Mouse (Mus musculus) lung, adult 18-20 months (tissue): ENCODE results near the gene Rps15.

ENCODE experiments used
- DNase-seq, 2 experiments: peaks; one replicate each; pipeline ENCODE4 v3.0.0; 2022; ENCODE audit warnings: mixed read lengths in 2 of 2

The Rps15 gene

DNA sequence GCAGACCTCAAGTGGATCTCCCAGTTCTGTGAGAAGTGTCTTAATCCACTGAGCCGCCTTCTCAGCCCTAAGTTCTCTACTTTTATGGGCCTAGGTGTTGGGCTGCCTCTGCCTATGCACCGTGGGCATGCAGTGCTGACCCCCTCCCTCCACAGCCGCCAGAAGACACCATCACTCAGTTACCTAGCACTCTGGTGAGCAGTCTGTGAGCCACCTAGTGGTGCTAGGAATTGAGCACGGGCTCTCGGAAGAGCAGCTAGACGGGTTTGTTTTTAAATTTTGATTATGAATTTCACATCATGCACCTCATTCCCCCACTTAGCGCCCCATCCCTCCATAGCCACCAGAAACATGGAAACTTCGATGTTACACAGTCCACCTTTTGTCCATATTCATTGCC lies 3.6 kb upstream of the Rps15 start:
- no peak for DNase-seq

DNA sequence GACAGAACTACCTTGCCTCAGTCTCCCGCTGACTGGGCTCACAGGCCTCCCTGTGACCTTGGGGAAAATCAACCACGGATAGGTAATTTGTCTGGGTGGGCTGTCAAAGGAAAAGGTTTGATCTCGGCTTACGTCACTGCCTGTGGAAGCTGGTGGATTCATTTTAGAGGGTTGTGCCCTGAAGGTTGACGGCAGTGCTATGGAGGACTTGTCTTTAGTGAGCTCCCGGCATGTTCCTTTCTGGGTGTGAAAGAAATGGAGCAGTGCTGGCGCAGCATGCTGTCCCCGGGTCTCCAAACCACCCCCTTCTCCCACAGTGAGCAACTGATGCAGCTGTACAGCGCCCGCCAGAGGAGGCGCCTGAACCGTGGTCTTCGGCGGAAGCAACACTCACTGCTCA lies 1.1 kb downstream of the Rps15 start:
- no peak for DNase-seq

DNA sequence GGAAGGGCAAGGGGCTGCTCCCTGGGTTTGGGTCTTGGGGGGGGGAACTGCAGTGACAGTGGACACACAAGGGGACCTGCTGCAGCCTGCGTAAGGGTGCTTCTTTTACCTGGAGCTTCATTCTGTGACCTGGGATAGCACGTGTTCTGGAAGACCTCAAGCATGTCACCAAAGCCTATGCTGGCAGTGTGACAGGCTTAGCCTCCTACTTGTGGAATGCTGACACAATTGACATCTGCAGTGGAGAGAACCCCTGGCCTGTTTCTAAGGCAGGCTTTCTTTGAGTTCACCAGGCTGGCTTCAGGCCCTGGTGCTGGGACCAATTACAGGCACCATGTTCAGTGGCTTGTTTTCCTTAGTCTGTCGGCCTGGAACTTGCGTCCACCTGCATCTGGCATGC lies 2.1 kb downstream of the Rps15 start:
- DNase-seq = no peak

DNA sequence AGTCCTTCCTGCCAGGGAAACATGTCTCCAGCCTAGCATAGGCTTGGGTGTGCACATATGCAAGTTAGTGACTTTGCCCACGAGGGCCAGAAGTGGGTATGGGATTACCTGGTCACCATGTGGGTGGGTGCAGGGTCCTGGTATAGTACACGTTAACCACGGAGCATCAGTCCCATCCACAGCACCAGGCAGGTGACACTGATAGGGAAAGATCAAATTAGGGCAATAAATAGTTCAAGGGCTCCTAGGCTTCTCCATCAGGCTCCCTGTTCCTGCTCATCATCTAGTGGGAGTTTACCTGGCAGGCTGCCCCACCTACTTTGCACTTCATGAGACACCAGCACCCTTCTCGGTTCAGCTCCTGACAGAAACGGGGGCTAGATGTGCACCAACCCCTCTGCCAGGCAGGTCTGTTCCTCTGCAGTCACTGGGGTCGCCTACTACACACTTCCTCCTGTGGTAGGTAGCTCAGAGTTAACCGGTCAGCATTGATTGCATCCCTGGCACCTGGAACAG lies 2.6 kb downstream of the Rps15 start:
- DNase-seq = no peak

DNA sequence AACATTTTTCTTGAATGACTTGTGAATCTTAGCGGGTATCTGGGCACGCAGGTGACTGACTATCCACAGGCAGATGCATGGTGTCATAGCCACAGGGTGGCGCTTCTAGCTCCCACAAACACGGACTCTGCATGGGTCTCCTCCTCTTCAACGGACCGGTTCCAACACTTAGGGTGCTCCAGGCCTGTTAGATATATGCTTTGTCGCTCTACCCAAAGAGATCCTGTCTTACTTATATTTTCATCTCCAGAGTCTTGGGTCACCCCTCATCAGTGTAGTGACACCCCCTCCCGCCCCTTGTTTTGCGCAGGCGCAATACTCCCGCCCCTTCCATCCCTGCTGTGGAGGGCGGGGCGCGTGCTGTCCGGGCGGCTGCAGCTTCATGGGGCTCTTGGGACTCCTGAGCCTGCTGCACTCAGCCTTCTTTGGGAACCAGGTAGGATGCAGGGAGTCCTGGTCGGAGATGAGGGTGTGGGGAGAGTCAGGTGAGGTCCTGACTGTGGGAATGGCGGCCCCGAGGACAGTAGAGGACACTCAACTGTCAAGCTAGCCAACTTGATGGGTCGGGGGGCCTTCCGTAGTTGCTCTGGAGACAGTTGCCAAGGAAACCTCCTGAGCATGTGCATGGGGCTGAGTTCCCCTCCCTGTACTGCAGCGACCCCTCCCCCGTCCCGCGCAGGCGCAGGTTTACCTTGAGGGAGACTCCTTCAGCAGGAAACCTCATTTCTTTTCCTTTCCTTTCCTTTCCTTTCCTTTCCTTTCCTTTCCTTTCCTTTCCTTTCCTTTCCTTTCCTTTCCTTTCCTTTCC lies 3.6 kb downstream of the Rps15 start, which contains the start of gene Apc2:
Apc2 (plus strand) TSS at position 360 of the 808 bp plus-strand sequence.
- peak; percentile 69 to 71 for DNase-seq

DNA sequence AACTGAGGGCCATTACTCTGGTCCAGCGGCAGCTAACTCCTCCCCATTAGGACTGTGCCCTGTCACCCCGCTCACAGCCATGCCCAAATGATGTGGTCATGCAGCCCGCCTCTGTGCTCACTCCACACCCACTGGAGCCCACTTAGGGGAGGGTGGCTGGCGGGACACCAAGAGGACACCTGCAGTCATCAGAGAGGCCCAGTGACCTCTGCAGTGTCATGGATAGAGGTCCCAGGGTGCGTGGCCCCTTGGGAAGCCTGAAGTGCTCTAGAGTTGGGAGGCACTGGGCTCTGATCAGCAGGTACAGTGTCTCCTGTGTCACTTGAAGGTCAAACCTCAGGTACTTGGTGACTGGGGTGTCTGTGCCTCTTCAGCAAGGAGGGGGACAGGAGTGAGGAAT lies 4.6 kb downstream of the Rps15 start:
- DNase-seq = no peak

DNA sequence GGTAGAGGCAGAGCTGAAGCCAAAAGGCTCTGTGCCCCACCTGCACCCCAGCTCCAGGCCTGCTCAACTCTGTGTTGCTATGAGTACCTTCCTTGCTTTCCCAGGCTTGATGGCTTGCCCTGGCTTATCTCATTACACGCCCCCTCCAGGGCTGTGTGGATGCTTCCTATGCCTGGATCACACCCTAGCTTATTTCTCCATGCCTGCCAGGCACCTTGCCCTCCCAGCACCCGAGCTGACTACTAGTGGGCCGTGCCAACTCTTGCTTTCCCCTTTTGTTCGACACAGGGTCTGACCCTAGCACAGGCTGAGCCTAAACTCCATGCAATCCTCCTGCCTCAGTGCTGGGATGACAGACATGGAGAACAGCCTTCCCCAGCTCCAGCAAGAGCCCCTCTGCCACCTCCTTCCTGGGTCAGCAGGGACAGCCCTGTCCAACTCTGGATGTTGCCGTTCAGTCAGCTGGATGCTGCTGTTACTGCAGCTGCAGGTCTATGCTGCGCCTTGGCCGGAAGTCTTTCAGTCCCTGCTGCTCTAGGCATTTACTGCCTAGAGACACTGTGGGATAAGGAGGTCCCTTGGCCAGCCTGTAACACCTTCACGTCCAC lies 5.4 kb downstream of the Rps15 start:
- DNase-seq = no peak

DNA sequence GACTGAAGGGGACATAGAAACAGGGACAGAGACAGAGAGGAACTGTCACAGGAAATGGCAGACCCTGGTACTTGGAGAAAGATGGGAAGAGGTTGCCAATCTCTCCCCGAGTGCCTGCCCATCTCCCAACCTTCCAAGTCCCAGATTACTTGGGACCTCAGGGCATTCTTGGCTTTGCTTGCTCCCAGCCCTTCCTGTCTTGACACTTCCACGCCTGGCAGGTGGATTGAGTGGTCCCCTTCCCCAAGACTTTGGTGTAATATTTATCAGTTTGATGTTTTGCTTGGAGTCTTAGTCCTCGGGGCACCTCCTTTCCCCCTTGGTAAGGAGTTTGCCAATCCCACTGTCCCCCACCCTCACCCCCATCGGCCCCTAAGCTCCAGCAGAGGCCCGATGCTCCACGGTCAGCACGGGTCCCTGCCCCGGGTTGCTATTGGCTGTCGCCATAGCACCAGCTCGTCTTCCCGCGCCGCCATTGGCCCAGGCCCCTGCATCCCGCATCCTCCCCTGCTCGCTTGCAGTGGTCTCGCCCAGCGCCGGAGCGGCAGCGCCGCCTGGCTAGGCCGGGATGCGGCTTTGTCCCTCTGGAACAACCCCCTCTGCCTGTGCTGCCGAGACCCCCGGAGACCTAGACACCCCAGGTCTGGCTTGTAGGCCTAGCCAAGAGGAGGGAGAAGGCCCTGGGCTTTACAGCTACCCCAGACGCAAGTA lies 6.5 kb downstream of the Rps15 start:
- DNase-seq = no peak

DNA sequence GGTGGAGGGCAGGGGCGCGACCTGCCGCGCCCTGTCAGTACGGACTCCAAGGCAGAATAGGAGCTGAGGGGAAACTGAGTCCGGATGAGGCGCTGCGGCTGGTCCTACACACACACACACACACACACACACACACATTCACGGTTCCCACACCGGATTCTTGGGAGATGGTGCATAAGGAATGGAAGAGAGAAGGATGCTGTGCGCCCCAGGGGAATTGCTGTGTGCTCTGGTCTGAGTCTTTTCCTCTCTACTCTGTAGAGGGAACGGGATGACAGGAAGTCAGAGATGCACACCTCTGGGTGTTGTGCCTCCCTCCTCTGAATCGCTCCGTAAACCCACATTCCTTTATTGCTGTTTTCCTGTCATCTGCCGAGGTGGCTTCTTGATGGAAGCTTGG lies 7.0 kb downstream of the Rps15 start:
- no peak for DNase-seq

DNA sequence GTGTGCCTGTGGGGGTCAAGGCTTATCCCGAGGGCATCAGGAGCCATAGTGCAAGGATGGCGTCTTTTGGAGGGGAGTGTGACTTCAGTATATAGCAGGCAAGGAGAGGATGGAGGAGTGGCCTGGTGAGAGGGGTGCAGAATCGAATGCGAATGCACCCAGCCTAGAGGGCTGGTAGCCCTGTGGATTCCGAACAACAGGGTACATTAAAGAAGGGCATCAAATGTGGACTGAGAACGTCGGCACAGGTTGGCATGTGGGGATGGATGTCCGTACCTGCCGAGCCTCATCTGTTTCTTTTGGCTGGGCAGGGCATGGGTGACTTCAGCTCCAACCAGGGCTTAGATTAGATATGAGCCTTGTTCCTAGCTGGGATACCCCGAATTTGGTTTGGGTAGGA lies 7.6 kb downstream of the Rps15 start:
- DNase-seq = no peak

DNA sequence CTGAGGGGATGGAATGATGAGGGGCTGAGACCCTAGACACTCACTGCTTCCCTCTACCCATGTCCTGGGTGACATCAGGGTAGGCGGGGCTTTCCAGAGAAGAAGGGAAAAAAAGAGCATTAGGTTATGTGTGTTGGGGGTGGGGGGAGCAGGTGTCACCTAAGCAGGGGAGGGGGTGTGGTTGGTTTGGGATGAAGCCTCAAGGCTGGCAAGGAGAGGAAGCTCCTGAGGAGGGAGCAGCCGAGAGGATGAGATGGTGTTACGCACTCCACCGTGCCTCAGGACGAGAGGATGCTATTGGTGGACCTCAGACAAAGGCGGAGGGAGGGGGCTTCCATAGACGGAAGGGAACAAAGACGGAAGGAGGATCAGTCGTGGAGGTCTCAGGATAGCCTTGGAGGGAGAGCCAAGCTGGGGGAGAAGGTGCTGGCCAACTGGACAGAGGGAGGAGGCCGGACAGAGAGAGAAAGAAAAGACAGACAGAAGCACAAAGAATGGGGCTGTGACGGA lies 8.5 kb downstream of the Rps15 start:
- no peak for DNase-seq

DNA sequence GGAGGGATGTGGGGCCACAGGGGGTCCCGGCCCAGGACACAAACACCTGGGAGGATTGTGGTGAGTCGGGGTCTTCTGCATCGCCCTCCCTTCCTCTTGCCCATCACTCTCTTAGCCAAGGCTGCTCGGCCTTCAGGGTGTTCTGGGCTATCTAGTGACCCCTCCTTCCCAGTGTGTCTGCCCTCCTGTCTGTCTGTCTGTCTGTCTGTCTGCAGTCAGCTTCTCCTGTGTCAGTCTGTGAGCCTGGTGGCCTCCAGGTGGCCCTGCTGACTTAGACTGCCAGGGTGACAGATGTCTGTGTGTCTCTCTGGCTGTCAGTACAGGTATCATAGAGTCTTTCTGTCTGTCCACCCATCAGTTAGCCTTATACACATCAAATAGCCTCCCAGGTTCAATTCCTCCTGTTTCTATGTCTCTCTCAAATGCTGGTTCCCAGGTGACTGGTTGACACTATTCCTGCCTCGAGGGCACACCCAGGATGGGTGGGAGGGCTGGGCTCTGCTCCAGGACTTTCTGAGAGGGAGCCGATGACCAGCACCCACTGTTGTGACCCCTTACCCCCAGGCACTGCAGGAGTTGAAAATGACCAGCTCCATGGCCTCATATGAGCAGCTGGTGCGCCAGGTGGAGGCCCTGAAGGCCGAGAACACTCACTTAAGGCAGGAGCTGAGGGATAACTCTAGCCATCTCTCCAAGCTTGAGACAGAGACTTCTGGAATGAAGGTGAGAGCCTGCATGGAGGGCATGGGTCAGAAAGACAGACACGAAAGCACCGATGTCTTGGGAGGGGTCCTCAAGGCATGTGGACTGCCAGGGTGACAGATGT lies 9.2 kb downstream of the Rps15 start:
- DNase-seq = no peak

DNA sequence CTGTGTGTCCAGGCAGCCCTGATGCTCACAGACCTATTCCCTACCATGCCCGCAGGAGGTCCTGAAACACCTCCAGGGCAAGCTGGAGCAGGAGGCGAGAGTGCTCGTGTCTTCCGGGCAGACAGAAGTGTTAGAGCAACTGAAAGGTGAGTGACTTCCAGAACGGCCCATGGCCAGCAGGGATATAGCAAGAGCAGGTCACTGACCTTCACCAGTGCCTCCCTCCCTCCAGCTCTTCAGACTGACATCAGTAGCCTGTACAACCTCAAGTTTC lies 9.8 kb downstream of the Rps15 start:
- no peak for DNase-seq

DNA sequence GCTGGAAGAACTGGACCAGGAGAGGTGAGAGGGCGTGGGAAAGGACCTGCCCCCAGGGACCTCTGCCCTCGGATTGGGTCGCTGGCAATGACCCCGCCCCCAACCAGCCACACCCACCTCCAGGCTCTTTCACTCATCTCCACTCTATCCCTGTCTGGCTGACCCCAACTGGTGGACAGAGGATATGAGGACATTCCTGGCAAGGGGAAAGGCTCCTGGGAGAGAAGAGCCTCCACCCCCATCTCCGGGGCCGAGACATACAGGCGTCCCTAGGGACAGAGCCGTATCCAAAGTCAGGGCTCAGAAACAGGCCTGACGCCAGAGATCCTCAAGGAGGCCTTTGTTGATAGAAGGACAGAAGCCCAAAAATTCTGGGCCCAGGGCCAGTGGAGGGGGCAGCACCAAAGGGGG lies 10.2 kb downstream of the Rps15 start:
- DNase-seq = peak; percentile 78 to 81

DNA sequence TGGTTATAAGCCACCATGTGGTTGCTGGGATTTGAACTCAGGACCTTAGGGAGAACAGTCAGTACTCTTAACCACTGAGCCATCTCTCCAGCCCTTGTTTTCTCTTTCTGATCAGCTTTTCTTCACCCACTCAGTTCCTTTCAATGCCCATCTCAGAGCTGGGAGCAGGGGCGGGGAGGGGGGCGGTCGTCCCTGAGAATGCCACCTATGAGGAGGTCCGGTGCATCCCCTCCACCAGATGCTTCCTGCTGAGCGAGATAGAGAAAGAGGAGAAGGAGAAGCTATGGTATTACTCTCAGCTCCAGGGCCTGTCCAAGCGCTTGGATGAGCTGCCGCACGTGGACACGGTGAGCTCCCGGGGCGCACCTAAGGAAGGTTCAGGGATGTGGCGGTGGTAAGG lies 12.2 kb downstream of the Rps15 start:
- DNase-seq = no peak

DNA sequence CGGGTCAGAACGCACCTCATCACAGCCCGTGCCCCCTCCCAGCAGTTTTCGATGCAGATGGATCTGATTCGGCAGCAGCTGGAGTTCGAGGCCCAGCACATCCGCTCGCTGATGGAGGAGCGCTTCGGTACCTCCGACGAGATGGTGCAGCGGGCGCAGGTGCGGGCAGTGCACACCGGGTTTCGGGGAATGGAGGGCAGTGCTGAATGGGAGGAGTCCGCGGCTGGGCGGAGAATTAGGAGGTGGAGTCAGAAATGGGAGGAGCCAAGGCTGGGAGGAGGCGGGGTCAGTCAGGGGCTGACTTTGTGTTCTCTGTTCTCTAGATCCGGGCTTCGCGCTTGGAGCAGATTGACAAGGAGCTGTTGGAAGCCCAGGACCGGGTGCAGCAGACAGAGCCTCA lies 12.6 kb downstream of the Rps15 start:
- DNase-seq = peak in 1 of 2 experiments; percentile 48

DNA sequence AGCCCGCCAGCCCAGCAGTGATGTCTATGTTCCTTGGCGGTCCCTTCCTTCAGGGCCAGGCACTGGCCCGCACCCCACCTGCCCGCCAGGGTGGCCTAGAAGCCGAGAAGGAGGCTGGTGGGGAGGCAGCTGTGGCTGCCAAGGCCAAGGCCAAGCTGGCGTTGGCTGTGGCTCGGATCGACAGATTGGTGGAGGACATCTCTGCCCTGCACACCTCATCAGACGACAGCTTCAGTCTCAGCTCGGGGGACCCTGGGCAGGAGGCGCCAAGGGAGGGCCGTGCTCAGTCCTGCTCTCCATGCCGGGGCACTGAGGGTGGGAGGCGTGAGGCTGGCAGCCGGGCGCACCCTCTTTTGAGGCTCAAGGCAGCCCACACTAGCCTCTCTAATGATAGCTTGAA lies 19.3 kb downstream of the Rps15 start:
- no peak for DNase-seq

DNA sequence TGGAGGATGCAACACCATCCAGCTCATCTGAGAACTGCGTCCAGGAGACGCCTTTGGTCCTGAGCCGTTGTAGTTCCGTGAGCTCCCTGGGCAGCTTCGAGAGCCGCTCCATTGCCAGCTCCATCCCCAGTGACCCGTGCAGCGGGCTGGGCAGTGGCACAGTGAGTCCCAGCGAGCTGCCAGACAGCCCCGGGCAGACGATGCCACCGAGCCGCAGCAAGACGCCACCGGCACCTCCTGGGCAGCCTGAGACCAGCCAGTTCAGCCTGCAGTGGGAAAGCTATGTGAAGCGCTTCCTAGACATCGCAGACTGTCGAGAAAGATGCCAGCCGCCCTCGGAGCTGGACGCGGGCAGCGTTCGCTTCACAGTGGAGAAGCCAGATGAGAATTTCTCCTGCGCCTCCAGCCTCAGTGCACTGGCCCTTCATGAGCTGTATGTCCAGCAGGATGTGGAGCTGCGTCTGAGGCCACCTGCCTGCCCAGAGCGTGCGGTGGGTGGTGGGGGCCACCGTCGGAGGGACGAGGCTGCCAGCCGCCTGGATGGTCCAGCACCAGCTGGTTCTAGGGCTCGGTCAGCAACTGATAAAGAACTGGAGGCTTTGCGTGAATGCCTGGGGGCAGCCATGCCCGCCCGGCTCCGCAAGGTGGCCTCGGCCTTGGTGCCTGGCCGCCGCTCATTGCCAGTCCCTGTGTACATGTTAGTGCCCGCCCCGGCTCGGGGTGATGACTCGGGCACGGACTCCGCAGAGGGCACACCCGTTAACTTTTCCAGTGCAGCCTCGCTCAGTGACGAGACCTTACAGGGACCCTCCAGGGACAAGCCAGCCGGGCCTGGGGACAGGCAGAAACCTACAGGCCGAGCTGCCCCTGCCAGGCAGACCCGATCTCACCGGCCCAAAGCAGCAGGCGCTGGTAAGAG lies 20.6 kb downstream of the Rps15 start:
- no peak for DNase-seq

DNA sequence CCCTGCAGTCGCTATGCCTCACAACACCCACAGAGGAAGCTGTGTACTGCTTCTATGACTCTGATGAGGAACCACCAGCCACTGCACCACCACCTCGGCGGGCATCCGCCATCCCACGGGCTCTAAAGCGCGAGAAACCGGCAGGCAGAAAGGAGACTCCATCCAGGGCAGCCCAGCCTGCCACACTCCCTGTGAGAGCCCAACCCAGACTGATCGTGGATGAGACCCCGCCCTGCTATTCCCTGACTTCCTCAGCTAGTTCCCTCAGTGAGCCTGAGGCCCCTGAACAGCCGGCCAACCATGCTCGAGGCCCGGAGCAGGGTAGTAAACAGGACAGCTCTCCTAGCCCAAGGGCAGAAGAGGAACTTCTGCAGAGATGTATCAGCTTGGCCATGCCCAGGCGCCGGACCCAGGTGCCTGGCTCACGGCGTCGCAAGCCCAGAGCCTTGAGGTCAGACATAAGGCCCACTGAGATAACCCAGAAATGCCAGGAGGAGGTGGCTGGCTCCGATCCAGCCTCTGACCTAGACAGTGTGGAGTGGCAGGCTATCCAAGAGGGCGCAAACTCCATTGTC lies 21.5 kb downstream of the Rps15 start:
- no peak for DNase-seq

DNA sequence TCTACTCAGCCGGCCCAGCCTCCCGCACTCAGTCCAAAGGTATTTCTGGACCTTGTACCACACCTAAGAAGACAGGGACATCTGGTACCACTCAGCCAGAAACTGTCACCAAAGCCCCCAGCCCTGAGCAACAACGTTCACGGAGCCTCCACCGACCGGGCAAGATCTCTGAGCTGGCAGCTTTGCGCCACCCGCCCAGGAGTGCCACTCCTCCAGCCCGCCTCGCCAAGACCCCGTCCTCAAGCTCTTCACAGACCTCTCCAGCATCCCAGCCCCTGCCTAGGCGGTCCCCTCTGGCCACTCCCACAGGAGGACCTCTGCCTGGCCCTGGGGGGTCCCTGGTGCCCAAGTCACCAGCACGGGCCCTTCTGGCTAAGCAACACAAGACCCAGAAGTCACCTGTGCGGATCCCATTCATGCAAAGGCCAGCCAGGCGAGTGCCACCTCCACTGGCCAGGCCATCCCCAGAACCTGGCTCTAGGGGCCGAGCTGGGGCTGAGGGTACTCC lies 22.3 kb downstream of the Rps15 start:
- DNase-seq = no peak

DNA sequence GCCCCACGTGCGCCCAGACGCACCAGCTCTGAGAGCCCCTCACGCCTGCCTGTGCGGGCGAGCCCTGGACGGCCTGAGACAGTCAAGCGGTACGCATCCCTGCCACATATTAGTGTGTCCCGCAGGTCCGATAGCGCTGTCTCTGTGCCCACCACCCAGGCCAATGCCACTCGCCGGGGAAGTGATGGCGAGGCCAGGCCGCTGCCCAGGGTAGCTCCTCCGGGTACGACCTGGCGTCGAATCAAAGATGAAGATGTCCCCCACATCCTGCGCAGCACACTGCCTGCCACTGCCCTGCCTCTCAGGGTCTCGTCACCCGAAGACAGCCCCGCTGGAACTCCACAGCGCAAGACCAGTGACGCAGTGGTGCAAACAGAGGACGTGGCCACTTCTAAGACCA lies 23.1 kb downstream of the Rps15 start:
- DNase-seq = no peak
